Mouse (Mus musculus) cortical plate, adult 2 months (tissue): ENCODE data around the gene Cyp2j8.

Experiments used
- CTCF ChIP-seq: fragments of 200-500 bp; IDR thresholded peaks from 2 replicates; pipeline ENCODE4 v1.5.1; 2011; ENCODE audit warnings: mild to moderate bottlenecking, control low read depth, low read length; ENCODE audit not compliant: insufficient read depth; ENCODE audit errors: extremely low read depth
- POLR2A ChIP-seq: fragments of 200-500 bp; IDR thresholded peaks from 2 replicates; pipeline ENCODE4 v1.6.1; 2011; ENCODE audit warnings: mild to moderate bottlenecking, low read length, control low read depth; ENCODE audit not compliant: insufficient read depth; ENCODE audit errors: extremely low read depth

- TF ChIP-seq CTCF (no peak), POLR2A (no peak)
Measured at GRCm38 (mm10) chr4:96551619-96552018, 44.4 kb upstream of the Cyp2j8 start.
